Mouse (Mus musculus): Measurements from ENCODE around the gene Dazap2.

The Dazap2 gene

DNA sequence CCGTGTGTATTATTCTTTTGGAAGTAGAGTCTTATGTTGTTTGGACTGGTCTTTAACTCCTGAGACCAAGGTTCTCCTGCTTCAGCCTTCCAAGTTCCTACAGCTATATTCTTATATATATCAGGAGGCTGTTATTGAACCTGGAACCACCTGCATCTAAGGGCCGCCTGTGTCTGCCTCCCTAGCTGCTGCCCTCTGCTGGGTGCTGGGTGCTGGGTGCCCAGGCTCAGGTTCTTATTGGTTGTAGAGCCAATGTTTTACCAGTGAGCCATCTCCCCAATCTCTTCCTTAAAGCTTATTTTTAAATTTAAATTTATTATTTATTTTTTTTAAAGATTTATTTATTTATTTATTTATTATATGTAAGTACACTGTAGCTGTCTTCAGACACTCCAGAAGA is 2.7 kb upstream of the Dazap2 start:
- DNase-seq = peak; percentile 48

DNA sequence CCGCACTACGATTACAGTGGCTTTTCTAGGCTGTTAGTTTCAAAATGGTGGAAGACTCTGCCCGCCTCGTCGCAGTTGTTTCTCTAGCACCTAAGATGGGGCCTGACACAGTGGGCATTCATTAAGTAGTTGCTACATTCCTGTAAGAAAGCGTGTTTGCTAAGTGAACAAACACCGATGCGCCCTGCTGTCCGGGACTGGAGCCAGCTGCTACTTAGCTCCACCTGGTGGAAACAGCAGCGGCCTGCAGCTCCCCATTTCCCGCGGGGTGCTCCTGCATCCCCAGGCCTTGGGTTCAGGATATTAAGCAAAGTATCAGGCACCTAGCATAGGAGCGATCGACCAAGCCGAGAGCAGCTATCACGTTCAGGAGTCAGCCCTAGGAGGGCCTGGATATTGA is 1.6 kb upstream of the Dazap2 start:
- DNase-seq = peak; percentile 80

DNA sequence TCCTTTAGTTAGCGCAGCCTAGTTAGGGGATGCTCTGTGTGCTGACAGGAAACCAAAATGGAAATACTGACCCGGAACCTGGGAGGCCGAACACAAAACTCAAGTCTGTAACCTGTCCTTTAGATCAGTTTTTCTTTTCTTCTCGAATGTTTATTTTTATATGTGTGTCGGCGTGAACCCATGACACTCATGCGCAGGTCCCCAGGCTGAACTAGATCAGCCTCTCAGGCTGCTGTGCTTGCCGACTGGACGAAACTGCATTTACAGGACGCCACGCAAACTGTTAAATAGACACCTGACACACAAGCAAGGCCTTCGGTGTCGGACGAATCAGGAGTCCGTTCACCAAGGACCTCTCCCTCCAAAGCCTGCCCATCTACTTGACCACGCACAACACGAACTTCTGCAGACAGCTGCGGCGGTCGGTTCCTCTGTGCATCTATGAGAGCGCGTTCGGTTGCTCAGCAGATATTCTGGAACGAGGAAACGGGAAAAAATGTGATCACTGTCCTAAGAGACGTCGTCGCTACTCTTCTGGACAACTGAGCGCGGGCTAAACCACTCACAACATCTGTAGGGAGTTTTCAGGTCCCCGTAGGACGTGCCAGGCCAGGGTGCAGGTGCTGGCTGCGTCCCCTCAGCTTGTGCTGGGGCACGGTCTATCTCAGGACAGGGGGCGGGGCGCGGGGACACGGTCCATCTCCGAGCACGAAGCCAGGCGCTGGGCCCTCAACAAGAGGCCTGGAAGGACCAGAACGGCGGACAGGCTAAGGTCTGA is 742 bp upstream of the Dazap2 start:
- DNase-seq = no peak

- peak; percentile 88 for DNase-seq
Observed at GRCm38 (mm10) chr15:100615825-100616220, 674 bp downstream of the Dazap2 start.

DNA sequence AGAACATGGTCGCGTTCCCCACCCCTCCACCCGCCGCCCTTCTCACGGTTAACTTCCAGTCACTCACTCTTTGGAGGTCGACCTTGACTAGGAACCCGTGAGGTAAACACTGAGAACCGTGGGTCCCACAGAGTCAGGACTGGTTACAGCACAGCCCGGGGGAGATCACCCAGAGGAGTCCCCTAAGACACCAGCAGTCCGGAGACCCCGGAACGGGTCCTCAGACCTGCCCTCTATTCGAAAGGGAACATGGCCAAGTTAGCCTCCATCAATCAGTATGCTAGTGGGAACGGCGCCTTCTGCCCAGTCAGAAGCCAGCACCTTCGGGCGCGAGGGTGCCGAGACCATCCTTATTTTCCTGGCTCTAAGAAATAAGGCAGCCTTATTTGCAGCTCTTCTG is 1.1 kb downstream of the Dazap2 start:
- DNase-seq = no peak

DNA sequence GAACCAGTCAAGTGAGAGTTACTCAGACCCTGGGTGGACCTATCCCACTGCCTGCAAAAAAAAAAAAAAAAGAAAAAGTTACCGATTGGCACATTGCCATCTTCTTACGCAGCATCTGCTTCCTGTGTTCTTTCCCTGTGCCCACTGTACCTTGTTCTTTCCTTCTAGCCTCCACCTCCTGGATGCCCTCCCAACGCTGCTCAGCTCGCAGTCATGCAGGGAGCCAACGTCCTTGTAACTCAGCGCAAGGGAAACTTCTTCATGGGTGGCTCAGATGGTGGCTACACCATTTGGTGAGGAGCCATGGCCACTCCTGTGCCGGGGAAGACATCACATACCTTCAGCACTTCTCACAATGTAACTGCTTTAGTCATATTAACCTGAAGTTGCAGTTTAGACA is 4.1 kb downstream of the Dazap2 start:
- no peak for DNase-seq

- DNase-seq = peak; percentile 17
Observed at GRCm38 (mm10) chr15:100621671-100622070, 6.5 kb downstream of the Dazap2 start.

GRCm38 (mm10) chr15:100622164-100622563 is 7.0 kb downstream of the Dazap2 start:
- peak; percentile 18 for DNase-seq

GRCm38 (mm10) chr15:100623754-100624153 is 8.6 kb downstream of the Dazap2 start:
- DNase-seq = no peak

- no peak for DNase-seq
Observed at GRCm38 (mm10) chr15:100624435-100624834, 9.3 kb downstream of the Dazap2 start.

DNA sequence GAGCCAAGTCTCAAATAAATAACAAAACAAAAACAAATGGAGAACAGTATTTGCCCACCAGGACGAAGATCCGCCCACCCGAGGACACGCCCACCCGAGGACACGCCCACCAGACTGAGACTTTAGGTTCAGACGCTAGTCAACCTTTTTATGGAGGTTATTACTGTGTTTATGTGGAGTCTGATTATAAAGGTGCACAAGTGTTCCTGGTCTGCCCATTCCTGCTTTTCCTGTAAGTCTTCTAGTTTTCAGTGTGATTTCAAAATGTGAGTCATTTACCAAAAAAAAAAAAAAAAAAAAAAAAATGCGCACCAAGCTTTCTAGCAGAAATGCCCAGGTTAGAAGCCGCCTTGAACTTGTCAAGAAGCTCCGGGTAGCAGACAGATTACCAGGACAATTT is 12.1 kb downstream of the Dazap2 start:
- no peak for DNase-seq

DNA sequence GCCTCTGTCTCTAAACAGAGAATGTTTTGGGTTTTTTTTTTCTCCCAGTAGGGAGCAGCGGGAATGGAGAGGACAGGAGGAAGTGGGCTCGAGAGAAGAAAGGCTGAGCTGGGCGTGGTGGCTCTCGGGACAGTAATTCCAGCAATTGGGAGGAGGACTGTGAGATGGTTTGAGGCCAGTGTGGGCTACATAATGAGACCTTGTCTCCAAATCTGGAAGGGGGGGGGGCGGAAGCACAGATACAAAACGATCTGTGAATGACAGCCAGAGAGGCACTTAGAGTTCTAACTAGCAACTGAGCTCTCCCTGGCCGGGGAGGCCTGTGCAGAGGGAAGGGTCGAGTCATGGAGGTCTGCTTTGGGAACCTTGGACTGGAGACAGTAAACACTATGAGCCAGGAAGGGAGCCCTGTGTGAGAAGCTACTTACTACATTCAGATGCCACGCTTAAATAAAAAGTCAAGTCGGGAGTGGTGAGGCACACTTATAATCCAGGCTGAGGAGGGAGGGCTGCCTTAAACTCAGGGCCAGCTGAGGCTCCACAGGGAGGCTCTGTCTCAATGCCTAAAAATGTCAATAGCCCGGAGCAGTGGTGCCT is 12.7 kb downstream of the Dazap2 start:
- no peak for DNase-seq

DNA sequence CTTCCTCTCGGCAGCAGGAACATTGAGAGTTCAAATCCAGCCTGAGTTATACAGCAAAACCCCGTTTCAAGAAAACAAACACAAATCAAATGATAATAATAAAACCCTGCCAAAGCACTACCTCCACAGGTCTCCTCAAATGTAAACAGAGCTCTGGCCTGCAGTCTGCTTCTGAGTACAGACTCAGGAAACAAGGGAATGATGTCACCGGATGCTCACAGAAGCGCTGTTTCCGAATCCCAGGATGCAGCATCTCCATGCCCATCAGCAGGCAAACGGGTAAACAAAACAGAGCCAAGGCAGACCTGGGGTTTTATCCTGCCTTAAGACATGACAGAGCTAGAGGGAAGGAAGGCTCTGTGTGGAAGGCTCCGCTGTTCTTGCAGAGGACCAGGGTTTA is 13.6 kb downstream of the Dazap2 start:
- peak; percentile 37 for DNase-seq

DNA sequence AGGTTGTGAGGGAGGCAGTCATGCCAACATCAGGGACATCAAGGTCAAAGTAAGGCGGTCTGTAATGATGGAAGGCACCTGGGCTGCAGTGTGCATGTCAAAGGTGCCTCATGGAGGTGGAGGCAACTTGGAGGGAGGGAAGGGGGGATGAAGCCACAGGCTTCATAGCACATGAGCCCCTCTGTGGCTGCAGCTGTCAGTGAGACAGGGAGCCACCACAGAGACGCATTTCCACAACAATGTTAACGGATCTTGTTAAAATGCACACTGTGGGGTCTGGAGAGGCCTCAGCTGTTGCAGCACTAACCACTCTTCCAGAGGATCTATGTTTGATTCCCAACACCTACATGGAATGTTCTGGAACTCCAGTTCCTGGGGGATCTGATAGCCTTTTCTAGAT is 15.0 kb downstream of the Dazap2 start:
- DNase-seq = no peak

GRCm38 (mm10) chr15:100631454-100632170 is 16.5 kb downstream of the Dazap2 start:
- no peak for DNase-seq

GRCm38 (mm10) chr15:100632323-100632722 is 17.2 kb downstream of the Dazap2 start:
- no peak for DNase-seq

DNA sequence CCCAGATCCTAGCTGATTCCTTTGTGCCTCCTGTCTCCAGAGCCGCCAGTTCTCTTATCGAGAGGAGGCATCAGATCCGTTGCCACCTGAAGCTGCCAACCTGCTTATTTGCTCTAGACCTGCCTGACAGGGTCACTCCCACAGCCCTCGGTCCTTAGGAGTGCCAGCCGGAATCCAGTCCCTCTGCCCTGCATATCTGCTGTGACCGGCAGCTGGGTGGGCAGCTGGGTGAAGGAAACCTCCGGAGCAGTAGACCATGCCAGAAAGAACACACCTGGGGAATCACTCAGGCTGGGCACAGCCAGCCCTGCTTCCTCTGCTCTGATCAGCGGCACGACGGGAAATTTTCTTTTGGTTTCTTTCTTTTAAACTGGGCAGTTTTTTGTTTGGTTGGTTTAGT is 18.2 kb downstream of the Dazap2 start:
- peak; percentile 20 for DNase-seq

GRCm38 (mm10) chr15:100635239-100635638 is 20.1 kb downstream of the Dazap2 start:
- peak; percentile 31 for DNase-seq

DNA sequence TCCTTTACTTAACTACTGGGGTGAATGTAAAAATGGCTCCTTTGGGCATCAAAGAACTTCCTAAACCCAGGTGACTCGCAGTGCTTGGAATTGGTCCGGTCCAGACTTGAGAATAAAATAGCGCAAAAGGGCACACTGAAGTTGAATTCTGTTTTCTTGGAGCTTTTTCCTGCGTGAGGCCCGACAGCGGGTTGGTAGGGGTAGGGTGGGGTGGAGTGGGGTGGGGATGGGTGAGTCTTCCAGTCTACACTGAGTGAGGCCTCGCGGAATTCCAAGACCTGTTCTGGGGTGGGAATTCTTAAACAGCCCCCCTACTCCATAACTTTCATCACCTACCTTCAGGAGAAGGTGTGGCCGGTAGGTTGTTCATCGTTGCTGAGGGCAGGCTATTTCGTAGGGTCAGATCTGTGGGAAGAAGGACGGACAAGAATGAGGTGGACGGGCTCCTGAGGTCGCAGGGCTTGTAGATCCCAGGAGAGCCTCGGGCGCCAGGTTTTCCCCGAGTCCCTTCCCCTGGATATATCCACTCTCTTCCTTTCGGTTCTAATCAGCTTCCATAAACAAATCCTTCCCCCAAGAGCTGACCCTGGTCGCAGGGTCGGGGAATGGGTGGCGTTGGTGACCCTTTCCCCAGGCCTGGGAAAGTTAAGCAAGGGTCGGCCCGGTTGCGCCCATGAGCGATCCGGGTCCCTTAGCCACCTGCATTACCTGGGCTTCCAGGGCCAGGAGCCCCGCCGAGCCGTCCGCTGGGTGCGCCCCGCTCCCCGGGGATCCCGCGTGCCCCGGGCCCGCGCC is 20.9 kb downstream of the Dazap2 start:
- DNase-seq = peak; percentile 11

DNA sequence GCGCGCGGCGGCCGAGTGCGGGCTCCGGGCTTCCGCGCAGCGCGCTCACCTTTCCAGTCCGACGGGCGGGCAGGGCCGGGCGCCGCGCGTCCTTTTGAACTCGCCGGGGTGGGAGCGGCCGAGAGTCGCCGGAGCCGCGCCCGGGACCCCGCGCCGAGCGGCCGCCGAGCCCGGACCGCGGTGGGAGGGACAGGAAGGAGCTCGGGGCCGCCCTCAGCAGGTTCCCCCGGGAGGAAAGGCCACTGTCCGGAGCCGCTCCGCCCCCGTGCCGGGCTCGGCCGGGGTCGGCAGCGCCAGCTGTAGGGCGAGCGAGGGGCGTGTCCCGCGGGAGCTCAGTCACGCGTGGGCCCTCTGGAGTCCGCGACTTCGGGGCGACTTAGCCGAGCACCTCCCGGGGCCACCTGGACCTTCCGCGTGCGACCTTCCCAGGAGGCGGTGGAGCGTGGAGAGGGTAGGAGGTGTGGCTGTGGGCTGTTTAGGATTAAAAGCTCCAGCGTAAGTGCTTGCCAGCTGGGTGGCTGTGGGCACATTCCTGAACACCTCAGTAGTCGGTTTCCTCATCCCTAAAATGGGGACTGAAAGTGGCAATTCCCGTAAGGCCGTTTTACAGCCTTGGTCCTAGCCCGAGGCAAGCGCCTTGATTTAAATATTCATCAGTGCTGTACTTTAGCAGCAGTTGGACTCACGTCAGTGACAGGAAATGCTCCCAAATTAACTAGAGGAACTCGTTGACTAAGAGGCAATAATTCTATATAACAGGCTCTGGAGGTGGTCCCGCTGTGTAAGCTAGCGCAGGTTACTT is 21.8 kb downstream of the Dazap2 start, which contains the start of gene Smagp:
Gene Smagp, minus strand, starts transcription at position 241 of the 802 bp plus-strand sequence.
- DNase-seq = peak; percentile 90

DNA sequence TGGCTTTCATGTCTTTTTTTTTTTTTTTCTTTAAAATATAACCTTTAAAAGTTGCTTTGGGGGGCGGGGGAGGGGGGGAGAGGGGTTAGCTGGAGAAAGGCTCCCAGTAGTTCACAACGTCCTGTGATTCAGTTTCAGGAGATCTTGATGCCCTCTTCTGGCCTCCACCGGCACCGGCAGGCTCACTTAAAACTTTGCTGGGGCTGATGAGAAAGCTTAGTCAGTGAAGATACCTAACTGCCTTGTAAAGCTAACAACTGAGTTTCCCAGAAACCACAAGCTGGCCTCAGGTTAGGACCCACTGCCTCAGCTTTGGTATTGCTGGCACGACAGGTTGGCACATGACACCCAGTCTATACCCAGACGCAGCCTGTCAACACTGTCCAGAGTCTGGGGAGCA is 22.5 kb downstream of the Dazap2 start:
- DNase-seq = peak; percentile 67

Measured in kidney, adult 9 months (tissue).